Mouse (Mus musculus) erythroblast, embryonic 14.5 days (primary cell): Measurements from ENCODE around the gene Hip1r. TPM values are rescaled to one million over a fixed set of nuclear protein-coding genes. Genes with fewer than 3 reads are reported as not detected.
"Not testable (repeated sequence)": the region's sequence is repeated elsewhere in the genome, so short reads cannot be mapped to it uniquely, and the experiment has no call there.

ENCODE experiments used
- H3K27me3 ChIP-seq: 2 replicates; pipeline ENCODE4 v1.6.1; 2012; ENCODE audit warnings: inconsistent platforms; ENCODE audit not compliant: control insufficient read depth
- H3K36me3 ChIP-seq: 2 replicates; pipeline ENCODE4 v1.6.1; 2012; ENCODE audit warnings: mild to moderate bottlenecking, inconsistent platforms; ENCODE audit not compliant: control insufficient read depth
- H3K4me1 ChIP-seq: 2 replicates; pipeline ENCODE4 v1.6.1; 2012; ENCODE audit warnings: inconsistent platforms; ENCODE audit not compliant: control insufficient read depth
- H3K4me3 ChIP-seq: replicated peaks from 2 replicates; pipeline ENCODE3; 2012; ENCODE audit warnings: moderate library complexity, mild to moderate bottlenecking, inconsistent platforms
- H3K9me3 ChIP-seq: 2 replicates; pipeline ENCODE4 v1.6.1; 2012; ENCODE audit warnings: low read length, inconsistent platforms, mixed read lengths; ENCODE audit not compliant: control insufficient read depth
- GATA1 ChIP-seq: IDR thresholded peaks from 2 replicates; pipeline ENCODE4 v1.6.1; 2012; ENCODE audit warnings: low read length, inconsistent platforms, mixed read lengths
- TAL1 ChIP-seq: IDR thresholded peaks from 3 replicates; pipeline ENCODE4 v1.6.1; 2012; ENCODE audit warnings: low read length, inconsistent platforms, mixed read lengths
- polyA plus RNA-seq: library from polyadenylated mRNA; stranded (reverse); fragments of >175 nt; gene quantifications from 2 replicates; pipeline ENCODE4 v1.2.3, GENCODE M21; 2012

Hip1r gene
- polyA plus RNA-seq, 1 experiment = 0.37 TPM

DNA sequence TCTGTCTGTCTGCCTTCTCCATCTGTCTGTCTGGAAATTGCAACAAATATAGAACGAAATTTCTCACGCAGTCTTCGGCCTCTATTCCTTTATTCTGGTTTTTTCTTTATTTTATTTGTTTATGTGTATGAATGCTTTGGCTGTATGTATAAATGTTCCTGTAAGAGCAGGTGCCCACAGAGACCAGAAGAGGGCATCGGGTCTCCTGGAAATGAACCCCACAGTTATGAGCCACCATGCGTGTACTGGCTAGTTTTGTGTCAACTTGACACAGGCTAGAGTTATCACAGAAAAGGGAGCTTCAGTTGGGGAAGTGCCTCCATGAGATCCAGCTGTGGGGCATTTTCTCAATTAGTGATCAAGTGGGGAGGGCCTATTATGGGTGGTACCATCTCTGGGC lies 70.6 kb downstream of the Hip1r start:
- Histone ChIP-seq H3K36me3 (peaks cover 4% of the 10 kb centered on the region; the same call in 1 of the 2 replicates), H3K9me3 (no peaks in the 10 kb centered on the region), H3K4me1 (peaks cover 41% of the 10 kb centered on the region), H3K4me3 (no peak overlapping the region), H3K27me3 (no peaks in the 10 kb centered on the region)
- TF ChIP-seq GATA1 (no peak), TAL1 (no peak)

DNA sequence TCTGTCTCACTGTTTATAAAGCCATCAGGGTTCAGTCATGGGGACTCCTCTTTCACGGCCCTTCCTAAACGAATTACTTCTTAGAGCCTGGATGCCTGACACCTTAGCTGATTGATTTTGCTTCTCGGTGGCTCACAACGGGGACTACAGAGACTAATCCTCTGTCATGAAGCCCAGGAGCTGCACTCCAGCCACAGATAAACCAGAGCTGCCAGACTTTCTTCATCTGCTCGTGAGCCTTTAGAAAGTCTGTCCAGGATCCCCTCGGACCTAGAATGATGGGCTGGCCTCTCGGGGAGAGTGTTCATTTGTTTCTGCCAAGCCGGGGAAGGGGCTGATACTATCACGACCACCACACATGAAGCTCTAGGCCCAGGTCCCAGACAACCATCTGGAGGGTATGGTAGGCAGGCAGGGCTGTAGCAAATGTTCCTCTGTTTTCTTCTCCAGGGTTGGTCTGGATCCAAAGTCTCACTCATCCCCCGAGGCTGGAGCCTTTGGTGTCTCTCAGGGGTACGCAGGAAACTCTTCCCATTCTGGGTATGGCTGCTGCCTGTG lies 72.1 kb downstream of the Hip1r start:
- Histone ChIP-seq H3K9me3 (no peaks in the 10 kb centered on the region), H3K36me3 (peaks cover 9% of the 10 kb centered on the region; the same call in 1 of the 2 replicates), H3K4me1 (peaks cover 47% of the 10 kb centered on the region), H3K27me3 (no peaks in the 10 kb centered on the region), H3K4me3 (no peak overlapping the region)
- TF ChIP-seq GATA1 (no peak), TAL1 (no peak)

DNA sequence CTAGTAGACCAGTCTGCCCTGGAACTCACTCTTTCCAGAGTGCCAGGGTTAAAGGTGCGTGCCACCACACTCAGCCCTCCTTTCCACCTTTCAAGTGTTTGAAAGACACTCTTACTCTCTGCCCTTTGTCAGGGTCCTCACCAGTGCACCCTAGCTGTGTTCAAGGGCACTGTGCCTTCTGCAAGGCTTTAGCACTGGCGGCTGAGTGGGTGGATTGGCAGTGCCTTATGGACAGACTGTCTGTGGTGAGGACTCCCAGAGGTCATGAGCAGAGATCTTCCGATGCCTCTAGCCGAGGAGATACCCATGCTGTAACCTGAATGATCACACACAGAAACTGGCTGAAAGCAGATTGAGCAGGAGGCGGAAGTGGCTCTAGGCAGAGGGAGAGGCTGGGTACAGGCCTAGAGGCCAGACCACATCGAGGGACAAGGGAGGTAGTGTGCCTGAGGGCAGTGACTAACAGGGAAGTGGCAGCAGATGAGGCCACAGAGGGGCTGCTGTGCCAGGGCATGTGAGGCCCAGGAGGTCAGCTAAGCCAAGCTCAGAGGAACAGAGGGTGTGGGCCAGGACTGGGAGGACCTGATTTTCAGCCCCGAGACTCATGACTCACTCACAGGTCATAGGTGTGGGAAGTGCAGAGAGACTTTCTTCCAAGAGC lies 73.4 kb downstream of the Hip1r start:
- TF ChIP-seq TAL1 (no peak), GATA1 (no peak)

DNA sequence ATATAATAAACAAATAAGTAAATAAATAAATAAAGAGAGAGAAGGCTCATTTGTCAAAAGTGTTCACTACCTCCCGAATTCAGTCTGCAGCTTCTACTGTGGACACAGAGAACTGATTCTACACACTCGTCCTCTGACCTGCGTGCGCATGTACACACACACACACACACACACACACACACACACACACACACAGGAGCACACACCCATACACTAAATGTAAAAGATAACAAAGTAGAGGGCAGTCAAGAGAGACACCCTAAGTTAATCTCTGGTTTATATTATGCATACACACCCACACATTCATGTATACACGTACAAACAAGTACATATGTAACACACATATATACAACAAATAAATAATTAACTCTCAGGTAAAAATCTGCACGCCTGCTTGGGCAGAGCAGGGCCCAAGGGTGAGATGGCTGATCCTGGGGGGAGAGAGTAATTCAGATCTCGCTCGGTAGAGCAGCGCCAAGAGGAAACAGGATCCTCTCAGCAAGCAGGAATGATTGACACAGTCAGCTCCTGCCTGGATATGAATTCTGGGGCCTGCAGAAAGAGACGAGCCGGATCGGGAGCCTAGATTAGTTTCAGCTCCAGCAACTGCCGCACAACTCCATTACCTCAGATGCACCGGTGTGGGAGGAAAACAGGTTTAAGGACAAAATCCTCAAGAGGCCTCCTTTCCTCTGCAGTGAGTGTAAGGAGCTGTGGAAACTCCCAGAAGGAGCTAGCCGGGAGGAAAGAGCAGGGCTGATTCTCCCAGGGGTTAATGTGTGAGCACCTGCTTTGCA lies 76.0 kb downstream of the Hip1r start:
- H3K4me1 ChIP-seq = peaks cover 69% of the 10 kb centered on the region
- TF ChIP-seq GATA1 (no peak), TAL1 (no peak)
- H3K9me3 ChIP-seq = no peaks in the 10 kb centered on the region
- no peaks in the 10 kb centered on the region for H3K27me3 ChIP-seq
- peaks cover 12% of the 10 kb centered on the region; the same call in 1 of the 2 replicates for H3K36me3 ChIP-seq
- peak overlapping the region; percentile 64 for H3K4me3 ChIP-seq

More for the DNA sequence above, 73.4 kb downstream of the Hip1r start:
- no peaks in the 10 kb centered on the region for H3K9me3 ChIP-seq
- H3K4me3 ChIP-seq = no peak overlapping the region
- peaks cover 57% of the 10 kb centered on the region for H3K4me1 ChIP-seq
- H3K36me3 ChIP-seq = peaks cover 12% of the 10 kb centered on the region; the same call in 1 of the 2 replicates
- H3K27me3 ChIP-seq = no peaks in the 10 kb centered on the region

DNA sequence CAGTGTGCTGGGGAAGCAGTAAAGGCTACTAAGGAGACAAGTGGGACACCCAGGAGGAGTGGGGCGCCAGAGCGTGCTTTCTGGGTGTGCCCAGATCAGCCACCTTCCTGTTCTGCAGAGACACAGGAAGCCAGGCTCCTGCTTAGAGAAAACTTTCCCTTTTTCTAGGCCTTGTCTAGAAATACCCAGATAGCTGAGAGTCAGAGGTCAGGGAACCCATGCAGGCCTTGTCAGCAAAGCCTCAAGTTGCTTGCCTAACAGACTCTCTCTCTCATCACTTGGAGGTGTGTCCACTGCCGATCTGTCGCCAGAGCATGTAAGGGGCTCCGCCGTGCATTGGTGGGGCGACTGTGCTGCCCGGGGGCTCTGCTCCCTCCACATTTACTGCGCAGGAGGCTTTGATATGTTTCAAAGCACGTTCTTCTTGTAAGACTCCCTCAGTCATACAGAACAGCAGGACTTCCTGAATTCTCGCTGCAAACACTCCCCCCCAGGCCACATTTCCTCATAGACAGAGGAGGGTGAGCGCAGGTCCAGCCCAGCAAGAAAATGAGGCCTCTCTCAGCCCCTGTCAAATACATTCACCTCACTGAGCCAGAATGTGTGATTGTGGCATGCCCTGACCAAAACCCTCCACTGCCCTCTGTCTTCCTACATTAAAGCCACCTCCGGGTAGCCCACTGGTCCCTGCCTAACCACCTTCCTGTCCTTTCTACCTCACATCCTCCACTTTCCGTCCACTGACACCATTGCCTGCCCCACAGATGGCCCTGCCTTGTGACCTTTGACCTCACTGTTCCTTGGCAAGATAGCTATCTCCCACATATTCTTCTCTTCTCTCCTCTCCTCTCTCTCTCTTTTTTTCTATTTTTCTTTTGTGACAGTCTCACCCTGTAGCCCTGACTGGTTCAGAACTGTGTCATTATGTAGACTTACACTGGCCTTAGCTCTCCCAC lies 76.9 kb downstream of the Hip1r start:
- no peaks in the 10 kb centered on the region for H3K27me3 ChIP-seq
- H3K9me3 ChIP-seq = no peaks in the 10 kb centered on the region
- H3K4me3 ChIP-seq = peak overlapping the region; percentile 64
- TF ChIP-seq TAL1 (no peak), GATA1 (no peak)
- peaks cover 72% of the 10 kb centered on the region for H3K4me1 ChIP-seq
- peaks cover 12% of the 10 kb centered on the region; the same call in 1 of the 2 replicates for H3K36me3 ChIP-seq

DNA sequence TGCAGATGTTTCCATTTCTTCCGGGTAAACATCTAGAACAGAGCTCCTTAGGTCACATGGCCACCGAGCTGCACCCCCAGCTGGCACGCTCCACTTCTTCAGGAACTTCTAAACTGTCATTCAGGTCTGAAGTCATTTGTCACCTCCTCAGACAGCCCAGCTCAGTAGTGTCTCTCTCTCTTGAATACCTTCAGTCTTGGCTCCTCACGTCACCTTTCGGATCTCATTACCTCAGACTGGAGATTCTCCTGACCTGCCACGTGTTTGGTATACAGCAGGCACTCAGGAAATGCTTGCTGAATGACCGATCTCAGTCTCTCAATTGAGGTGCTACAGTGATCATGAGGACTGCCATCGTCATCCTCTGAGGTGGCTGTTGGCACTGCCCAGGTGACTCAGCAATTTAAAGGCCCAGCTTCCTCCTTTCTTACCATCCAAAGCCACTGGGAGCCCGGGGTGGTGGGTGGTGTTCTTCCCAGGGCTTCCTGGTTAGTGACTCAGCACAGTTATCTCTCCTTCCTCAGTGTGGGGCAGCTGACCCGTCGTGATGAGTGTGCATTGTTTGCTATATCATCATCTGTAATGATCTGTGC lies 78.6 kb downstream of the Hip1r start:
- H3K36me3 ChIP-seq = peaks cover 9% of the 10 kb centered on the region; the same call in 1 of the 2 replicates
- H3K4me3 ChIP-seq = peak overlapping the region; percentile 64
- peaks cover 7% of the 10 kb centered on the region for H3K9me3 ChIP-seq
- peaks cover 70% of the 10 kb centered on the region for H3K4me1 ChIP-seq
- peak; percentile 62 for TF ChIP-seq GATA1
- peak; percentile 58 for TF ChIP-seq TAL1
- H3K27me3 ChIP-seq = no peaks in the 10 kb centered on the region

DNA sequence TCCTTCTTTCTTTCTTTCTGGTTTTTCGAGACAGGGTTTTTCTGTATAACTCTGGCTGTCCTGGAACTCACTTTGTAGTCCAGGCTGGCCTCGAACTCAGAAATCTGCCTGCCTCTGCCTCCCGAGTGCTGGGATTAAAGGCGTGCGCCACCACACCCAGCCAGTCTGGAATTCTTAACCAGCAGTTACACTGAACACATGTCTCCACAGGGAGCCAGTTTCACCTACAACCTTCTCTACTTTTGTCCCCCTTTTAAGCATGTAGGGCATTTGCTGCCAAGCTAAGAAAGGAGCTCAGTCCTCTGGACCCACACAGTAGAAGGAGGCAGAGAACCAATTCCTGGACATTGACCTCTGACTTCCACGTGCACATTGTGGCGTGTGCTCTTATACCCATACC lies 79.2 kb downstream of the Hip1r start:
- Histone ChIP-seq H3K4me1 (peaks cover 64% of the 10 kb centered on the region), H3K4me3 (peak overlapping the region; percentile 64)
- not testable (repeated sequence) for H3K9me3 ChIP-seq, H3K27me3 ChIP-seq, H3K36me3 ChIP-seq

Other genes starting within 250 kb of the Hip1r start
- 1.4 and 1.7 TPM in 2 replicates for gene Rsrc2, start 224.2 kb upstream of the Hip1r start, polyA plus RNA-seq
- gene Kntc1, start 223.9 kb upstream of the Hip1r start, polyA plus RNA-seq = 0.95 and 1.2 TPM in 2 replicates
- not detected in 2 replicates for gene Hcar2, start 108.1 kb upstream of the Hip1r start, polyA plus RNA-seq
- not detected in 2 replicates for gene Hcar1, start 93.6 kb upstream of the Hip1r start, polyA plus RNA-seq
- 4.7 and 5.6 TPM in 2 replicates for gene Denr, start 66.5 kb upstream of the Hip1r start, polyA plus RNA-seq
- gene Gm43518, start 46.2 kb upstream of the Hip1r start, polyA plus RNA-seq = not detected in 2 replicates
- 0.05 and 0.65 TPM in 2 replicates for gene Ccdc62, start 42.9 kb upstream of the Hip1r start, polyA plus RNA-seq
- gene Vps37b, start 58.6 kb downstream of the Hip1r start, polyA plus RNA-seq = 19.6 and 21.1 TPM in 2 replicates
- gene Abcb9, start 122.2 kb downstream of the Hip1r start, polyA plus RNA-seq = 3.7 and 4.7 TPM in 2 replicates
- gene Ogfod2, start 138.7 kb downstream of the Hip1r start, polyA plus RNA-seq = 8.6 and 8.7 TPM in 2 replicates
- gene Arl6ip4, start 142.5 kb downstream of the Hip1r start, polyA plus RNA-seq = 14.6 and 17.3 TPM in 2 replicates